Mouse (Mus musculus) myocyte (in vitro differentiated cells): ENCODE data around the gene Bscl2.

ENCODE experiments used
- MAX ChIP-seq: IDR thresholded peaks from one replicate; pipeline ENCODE4 v1.6.1; 2011; ENCODE audit warnings: low read depth, mild to moderate bottlenecking, control low read depth
- MYOD1 ChIP-seq, 3 experiments: IDR thresholded peaks; one replicate each; pipeline ENCODE4 v1.6.1; 2011; ENCODE audit warnings: control low read depth in 2 of 3, low read depth in 2 of 3, mild to moderate bottlenecking in 2 of 3, moderate library complexity in 1 of 3; ENCODE audit not compliant: insufficient read length in 2 of 3, control insufficient read depth in 1 of 3
- POLR2A ChIP-seq: IDR thresholded peaks from one replicate; pipeline ENCODE4 v1.6.1; 2011; ENCODE audit warnings: low read depth, mild to moderate bottlenecking, control low read depth, moderate library complexity; ENCODE audit not compliant: insufficient read length
- POLR2AphosphoS2 ChIP-seq: IDR thresholded peaks from one replicate; pipeline ENCODE4 v1.6.1; 2011; ENCODE audit warnings: low read depth, control low read depth; ENCODE audit not compliant: insufficient read length
- USF1 ChIP-seq: IDR thresholded peaks from one replicate; pipeline ENCODE4 v1.6.1; 2011; ENCODE audit warnings: low read depth, mild to moderate bottlenecking, control low read depth, moderate library complexity

DNA sequence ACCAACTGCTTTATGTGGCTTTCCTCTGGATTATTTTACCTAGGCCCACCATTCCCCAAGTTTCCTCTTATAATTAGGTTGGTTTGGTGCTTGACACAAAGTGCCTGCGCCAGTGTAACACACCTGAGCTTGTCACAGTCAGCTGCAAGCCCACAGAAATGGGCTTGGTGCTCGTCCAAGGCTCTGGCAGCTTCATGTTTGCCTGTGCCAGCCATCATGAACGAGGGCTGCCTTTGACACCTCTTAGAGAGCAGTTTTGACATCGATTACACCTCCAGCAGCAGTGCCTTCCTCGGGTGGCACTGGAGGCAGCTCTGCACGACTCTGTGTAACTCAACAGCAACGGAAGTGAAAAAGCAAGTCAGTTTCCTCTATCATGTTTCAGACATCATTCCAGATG, 47.1 kb upstream of the Bscl2 start:
- TF ChIP-seq POLR2A (no peak), MAX (no peak), USF1 (no peak), MYOD1 (IDR thresholded peaks at IDR 0.05; ENCODE audit: control insufficient read depth in 1 of 3, insufficient read length in 2 of 3, low read depth in 2 of 3) (no peak), POLR2AphosphoS2 (no peak)
